Mouse (Mus musculus) embryonic facial prominence, embryonic 11.5 days (tissue): ENCODE data around the gene Olfr6. TPM values are rescaled to one million over a fixed set of nuclear protein-coding genes. Genes with fewer than 3 reads are reported as not detected.
"Not testable (repeated sequence)": the region's sequence is repeated elsewhere in the genome, so short reads cannot be mapped to it uniquely, and the experiment has no call there.

Experiments
- ATAC-seq: fragments of 200-750 bp; cut with Nextera tagmentation; replicated peaks from 2 replicates; pipeline ENCODE4 v1.8.0; 2017; ENCODE audit warnings: low read depth; ENCODE audit not compliant: insufficient number of reproducible peaks, low FRiP score, low TSS enrichment
- DNase-seq: peaks from one replicate; pipeline ENCODE4 v3.0.0-alpha.2; 2015; ENCODE audit warnings: low spot score
- H3K27ac ChIP-seq: fragments of 300-500 bp; sonication (generic); replicated peaks from 2 replicates; pipeline ENCODE4 v1.5.1; 2014; ENCODE audit warnings: mild to moderate bottlenecking, low read depth, low read length, control low read depth
- H3K27me3 ChIP-seq: fragments of 300-500 bp; sonication (generic); 2 replicates; pipeline ENCODE4 v1.6.1; 2014; ENCODE audit warnings: mild to moderate bottlenecking, low read length, moderate library complexity, mixed read lengths; ENCODE audit not compliant: control insufficient read depth, insufficient read depth
- H3K36me3 ChIP-seq: fragments of 300-500 bp; sonication (generic); replicated peaks from 2 replicates; pipeline ENCODE4 v1.6.1; 2014; ENCODE audit warnings: low read depth, mild to moderate bottlenecking, low read length, moderate library complexity, mixed read lengths; ENCODE audit not compliant: control insufficient read depth, insufficient read depth
- H3K4me1 ChIP-seq: fragments of 300-500 bp; sonication (generic); 2 replicates; pipeline ENCODE4 v1.6.1; 2014; ENCODE audit warnings: low read length, mixed read lengths; ENCODE audit not compliant: control insufficient read depth, insufficient read depth
- H3K4me2 ChIP-seq: fragments of 300-500 bp; sonication (generic); 2 replicates; pipeline ENCODE4 v1.6.1; 2014; ENCODE audit warnings: low read depth, mild to moderate bottlenecking, control low read depth, low read length, moderate library complexity
- H3K4me3 ChIP-seq: fragments of 300-500 bp; sonication (generic); 2 replicates; pipeline ENCODE4 v1.5.1; 2014; ENCODE audit warnings: low read depth, low read length, control low read depth
- H3K9ac ChIP-seq: fragments of 300-500 bp; sonication (generic); replicated peaks from 2 replicates; pipeline ENCODE4 v1.6.1; 2014; ENCODE audit warnings: mild to moderate bottlenecking, control low read depth, low read length
- H3K9me3 ChIP-seq: fragments of 300-500 bp; sonication (generic); replicated peaks from 2 replicates; pipeline ENCODE4 v1.6.1; 2016; ENCODE audit warnings: mild to moderate bottlenecking, low read length, inconsistent platforms, mixed read lengths; ENCODE audit not compliant: control insufficient read depth
- WGBS: fragments of 180-500 bp; shearing (Covaris S2); extraction: QIAGEN DNeasy Blood & Tissue Kit; methylation state at CpG from one replicate; pipeline ENCODE4 v1.1.7; 2014; 5-methylcytosine and 5-hydroxymethylcytosine counted together
- polyA plus RNA-seq: library from polyadenylated mRNA; unstranded; fragments of >200 nt; fragmentation: Nextera tagmentation; extraction: Ambion mirVana; gene quantifications from 2 replicates; pipeline ENCODE4 v1.2.1, GENCODE M21; 2014

The Olfr6 gene
- not detected in 2 replicates for polyA plus RNA-seq

GRCm38 (mm10) chr7:106963837-106964236 is at the start of gene Olfr6:
Gene Olfr6 (minus strand): TSS chr7:106963937.
- Histone ChIP-seq H3K4me2 (no peak within 1 kb of the TSS), H3K9me3 (no peaks in the 10 kb centered on the region), H3K4me1 (no peaks in the 10 kb centered on the region), H3K4me3 (no peak within 1 kb of the TSS), H3K36me3 (no peaks in the 10 kb centered on the region), H3K27me3 (no peaks in the 10 kb centered on the region), H3K9ac (no peak within 1 kb of the TSS), H3K27ac (no peak within 1 kb of the TSS)
- 88% methylated on average over 1 of the region's 1 CpGs for WGBS
- no peak for ATAC-seq
- DNase-seq = no peak

- Histone ChIP-seq H3K27ac (no peak within 1 kb of the TSS), H3K9ac (no peak within 1 kb of the TSS), H3K36me3 (no peaks in the 10 kb centered on the region), H3K4me1 (no peaks in the 10 kb centered on the region), H3K9me3 (no peaks in the 10 kb centered on the region), H3K4me3 (no peak within 1 kb of the TSS), H3K4me2 (no peak within 1 kb of the TSS), H3K27me3 (no peaks in the 10 kb centered on the region)
- DNase-seq = no peak
- no peak for ATAC-seq
- 51% methylated on average over 1 of the region's 1 CpGs for WGBS
Observed at GRCm38 (mm10) chr7:107005972-107006371, 42.2 kb upstream of the Olfr6 start, which contains the start of gene Olfr2. Gene Olfr2 (minus strand): TSS chr7:107006072.

GRCm38 (mm10) chr7:107004169-107004568 is 40.4 kb upstream of the Olfr6 start:
- Histone ChIP-seq H3K9me3 (no peaks in the 10 kb centered on the region), H3K4me3 (no peak overlapping the region), H3K4me2 (no peak overlapping the region), H3K9ac (no peak overlapping the region), H3K27ac (no peak overlapping the region), H3K27me3 (no peaks in the 10 kb centered on the region), H3K36me3 (no peaks in the 10 kb centered on the region), H3K4me1 (no peaks in the 10 kb centered on the region)
- DNase-seq (no peak), ATAC-seq (no peak)
- WGBS = 62% methylated on average over 3 of the region's 3 CpGs

GRCm38 (mm10) chr7:107000798-107001197 is 37.1 kb upstream of the Olfr6 start:
- no peak overlapping the region for H3K27ac ChIP-seq
- 92% methylated on average over 7 of the region's 7 CpGs for WGBS
- DNase-seq (no peak), ATAC-seq (no peak)
- H3K27me3 ChIP-seq = no peaks in the 10 kb centered on the region
- H3K9me3 ChIP-seq = no peaks in the 10 kb centered on the region
- no peaks in the 10 kb centered on the region for H3K36me3 ChIP-seq
- H3K9ac ChIP-seq = no peak overlapping the region
- H3K4me3 ChIP-seq = no peak overlapping the region
- no peak overlapping the region for H3K4me2 ChIP-seq
- H3K4me1 ChIP-seq = no peaks in the 10 kb centered on the region

GRCm38 (mm10) chr7:106985236-106985635 is 21.5 kb upstream of the Olfr6 start:
- H3K9me3 ChIP-seq = no peaks in the 10 kb centered on the region
- DNase-seq = no peak
- no peak overlapping the region for H3K9ac ChIP-seq
- no peak overlapping the region for H3K4me2 ChIP-seq
- ATAC-seq = no peak
- no peaks in the 10 kb centered on the region for H3K4me1 ChIP-seq
- WGBS = 88% methylated on average over 3 of the region's 3 CpGs
- H3K27ac ChIP-seq = no peak overlapping the region
- no peak overlapping the region for H3K4me3 ChIP-seq
- H3K36me3 ChIP-seq = no peaks in the 10 kb centered on the region
- H3K27me3 ChIP-seq = no peaks in the 10 kb centered on the region

GRCm38 (mm10) chr7:106975353-106975752 is 11.6 kb upstream of the Olfr6 start, which contains the start of gene Olfr711:
Gene Olfr711 (minus strand): TSS chr7:106975453.
- no peak for ATAC-seq

GRCm38 (mm10) chr7:106967503-106967902 is 3.8 kb upstream of the Olfr6 start:
- not testable (repeated sequence) for H3K27ac ChIP-seq, H3K9ac ChIP-seq, H3K4me2 ChIP-seq, H3K4me1 ChIP-seq, DNase-seq, H3K27me3 ChIP-seq, H3K9me3 ChIP-seq, H3K4me3 ChIP-seq, ATAC-seq, H3K36me3 ChIP-seq

More at GRCm38 (mm10) chr7:106975353-106975752, 11.6 kb upstream of the Olfr6 start, which contains the start of gene Olfr711:
- no peak within 1 kb of the TSS for H3K9ac ChIP-seq
- H3K27ac ChIP-seq = no peak within 1 kb of the TSS
- no peaks in the 10 kb centered on the region for H3K9me3 ChIP-seq
- DNase-seq = no peak
- H3K4me1 ChIP-seq = no peaks in the 10 kb centered on the region
- no peak within 1 kb of the TSS for H3K4me3 ChIP-seq
- no peak within 1 kb of the TSS for H3K4me2 ChIP-seq
- no peaks in the 10 kb centered on the region for H3K27me3 ChIP-seq
- H3K36me3 ChIP-seq = no peaks in the 10 kb centered on the region
- WGBS = 71% methylated on average over 1 of the region's 1 CpGs

GRCm38 (mm10) chr7:106948212-106948611 is 15.5 kb downstream of the Olfr6 start, which contains the start of gene Olfr710:
Gene Olfr710 (minus strand): TSS chr7:106948312.
- ATAC-seq = no peak
- WGBS = 69% methylated on average over 3 of the region's 3 CpGs

More at GRCm38 (mm10) chr7:106948212-106948611, 15.5 kb downstream of the Olfr6 start, which contains the start of gene Olfr710:
- Histone ChIP-seq H3K9ac (no peak within 1 kb of the TSS), H3K27me3 (no peaks in the 10 kb centered on the region), H3K4me1 (no peaks in the 10 kb centered on the region), H3K9me3 (no peaks in the 10 kb centered on the region), H3K36me3 (no peaks in the 10 kb centered on the region), H3K4me2 (no peak within 1 kb of the TSS), H3K27ac (no peak within 1 kb of the TSS), H3K4me3 (no peak within 1 kb of the TSS)
- DNase-seq = no peak
